Mouse (Mus musculus) embryo, embryonic 10 days (tissue): ENCODE measurements at regions not wholly inside any gene's neighbourhood (a gene's known extent, or its start where the extent isn't known, plus 50 kb on each side); places are given as distances from the start of the nearest gene placed in this dataset.

Source experiments
- DNase-seq: peaks from one replicate; pipeline ENCODE4 v3.0.0-alpha.2; 2015; ENCODE audit warnings: low spot score

DNA sequence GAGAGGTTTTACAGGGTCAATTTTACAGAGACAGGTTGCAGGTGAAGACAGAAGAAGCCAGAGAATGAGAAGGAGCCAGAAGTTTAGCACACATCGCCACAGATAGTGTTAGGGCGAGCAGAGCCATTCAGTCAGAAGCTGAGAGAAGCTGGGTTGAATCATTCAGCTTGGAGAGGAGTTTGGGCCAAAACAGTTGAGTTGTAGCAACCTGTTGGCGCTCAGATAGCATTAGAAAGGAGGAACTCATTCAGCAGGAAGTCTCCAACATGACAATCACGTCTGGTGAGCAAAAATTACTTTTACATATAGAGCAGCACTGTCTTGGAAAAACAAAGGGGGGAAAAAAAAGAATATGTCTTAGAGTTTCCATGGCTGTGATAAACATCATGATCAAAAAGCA lies 53.2 kb downstream of the Fam43a start:
- no peak for DNase-seq

DNA sequence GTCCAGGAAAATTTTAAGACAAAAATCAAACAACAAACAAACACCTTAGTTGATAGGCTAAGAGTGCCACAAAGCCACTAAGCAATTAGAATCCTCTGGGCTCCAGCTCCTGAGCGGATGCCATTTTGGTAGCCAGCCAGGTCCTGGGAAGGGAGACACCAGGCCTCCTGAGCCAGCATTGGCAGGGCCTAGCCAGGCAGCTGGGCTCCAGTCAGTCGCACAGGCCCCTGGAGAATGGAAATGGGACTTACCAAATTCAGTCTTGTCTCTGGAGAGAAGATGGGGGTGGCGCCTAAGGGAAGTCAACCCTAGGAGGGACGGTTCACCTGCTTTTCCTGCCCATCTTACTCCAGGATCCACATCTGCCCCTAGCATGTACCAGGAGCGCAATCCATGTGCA lies 54.3 kb downstream of the Fam43a start:
- DNase-seq: no peak

DNA sequence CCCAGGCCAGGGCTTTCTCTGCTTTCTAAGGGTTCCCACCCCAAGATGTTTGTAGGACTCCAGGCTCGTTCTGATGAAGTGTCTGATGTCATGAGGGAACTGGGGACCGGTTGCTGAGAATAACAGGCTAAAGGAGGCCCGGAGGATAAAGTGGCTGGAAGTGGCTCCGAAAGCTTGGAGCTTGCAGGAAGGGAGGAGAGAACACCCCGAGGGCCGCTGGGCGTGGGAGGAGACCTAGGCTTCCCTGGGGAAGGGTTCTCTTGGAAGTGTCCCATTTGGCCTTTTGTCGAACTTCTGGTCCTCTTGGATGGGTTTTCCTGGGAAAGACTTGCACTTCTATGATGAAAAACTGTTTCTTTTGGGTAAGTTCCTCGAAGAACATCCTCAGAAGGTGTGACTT lies 54.7 kb downstream of the Fam43a start:
- no peak for DNase-seq

DNA sequence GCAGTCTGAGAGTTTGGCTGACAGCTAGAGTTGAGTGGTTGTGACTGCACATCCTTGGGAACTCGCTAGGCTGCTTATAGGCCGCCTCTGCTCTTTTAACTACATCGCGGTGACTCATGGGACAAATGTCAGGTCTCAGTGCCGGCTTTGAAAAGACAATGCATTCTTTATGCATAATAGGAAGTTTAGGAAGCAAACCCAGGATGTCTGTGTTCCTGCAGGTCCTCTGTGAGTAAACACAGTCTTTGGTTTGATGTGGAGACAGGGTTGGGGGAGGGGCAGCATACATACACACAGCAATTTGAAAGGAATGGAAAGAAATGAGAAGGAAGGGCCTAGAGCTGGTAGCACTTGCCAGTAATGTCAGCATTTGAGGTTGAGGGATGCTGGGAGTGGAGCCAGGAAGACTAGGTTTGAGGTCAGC lies 56.3 kb downstream of the Fam43a start:
- DNase-seq: peak; percentile 33

DNA sequence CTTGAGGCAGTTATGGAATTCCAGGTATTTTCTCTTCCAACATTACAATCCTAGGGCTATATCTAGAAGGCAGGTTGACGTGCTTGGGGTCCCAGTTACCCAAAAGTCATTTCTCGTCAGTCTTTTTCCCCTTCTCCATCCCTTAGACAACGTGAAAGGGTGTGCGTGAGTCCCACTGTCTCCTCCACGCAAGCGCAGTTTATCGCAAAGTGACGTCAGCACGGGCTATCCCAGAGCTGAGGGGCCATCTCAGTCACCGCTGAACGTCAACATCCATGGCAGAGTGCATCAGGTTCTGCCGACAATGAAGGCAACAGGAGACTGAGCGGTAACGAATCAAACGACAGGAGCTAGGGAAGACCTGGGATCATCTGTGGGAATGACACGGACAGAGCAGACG lies 57.4 kb downstream of the Fam43a start:
- DNase-seq: no peak

DNA sequence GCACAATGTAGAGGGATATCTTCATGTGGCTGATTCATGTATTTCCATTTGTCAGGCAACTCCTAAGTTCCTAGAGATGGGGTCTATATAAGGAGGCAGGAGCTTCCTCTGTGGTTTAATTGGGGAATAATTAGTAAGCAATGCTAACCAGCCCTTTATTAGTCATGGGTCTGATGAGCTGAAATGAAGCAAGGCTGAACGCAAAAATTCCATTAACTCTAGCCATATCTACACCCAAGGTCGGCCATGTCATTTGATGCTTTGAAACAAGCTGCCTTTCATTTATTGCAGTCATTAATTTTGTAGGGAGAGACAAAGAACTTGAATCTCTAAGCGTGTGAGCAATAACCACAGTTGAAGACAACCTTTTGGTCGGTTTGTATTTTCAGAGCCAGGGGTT lies 59.4 kb downstream of the Fam43a start:
- no peak for DNase-seq

DNA sequence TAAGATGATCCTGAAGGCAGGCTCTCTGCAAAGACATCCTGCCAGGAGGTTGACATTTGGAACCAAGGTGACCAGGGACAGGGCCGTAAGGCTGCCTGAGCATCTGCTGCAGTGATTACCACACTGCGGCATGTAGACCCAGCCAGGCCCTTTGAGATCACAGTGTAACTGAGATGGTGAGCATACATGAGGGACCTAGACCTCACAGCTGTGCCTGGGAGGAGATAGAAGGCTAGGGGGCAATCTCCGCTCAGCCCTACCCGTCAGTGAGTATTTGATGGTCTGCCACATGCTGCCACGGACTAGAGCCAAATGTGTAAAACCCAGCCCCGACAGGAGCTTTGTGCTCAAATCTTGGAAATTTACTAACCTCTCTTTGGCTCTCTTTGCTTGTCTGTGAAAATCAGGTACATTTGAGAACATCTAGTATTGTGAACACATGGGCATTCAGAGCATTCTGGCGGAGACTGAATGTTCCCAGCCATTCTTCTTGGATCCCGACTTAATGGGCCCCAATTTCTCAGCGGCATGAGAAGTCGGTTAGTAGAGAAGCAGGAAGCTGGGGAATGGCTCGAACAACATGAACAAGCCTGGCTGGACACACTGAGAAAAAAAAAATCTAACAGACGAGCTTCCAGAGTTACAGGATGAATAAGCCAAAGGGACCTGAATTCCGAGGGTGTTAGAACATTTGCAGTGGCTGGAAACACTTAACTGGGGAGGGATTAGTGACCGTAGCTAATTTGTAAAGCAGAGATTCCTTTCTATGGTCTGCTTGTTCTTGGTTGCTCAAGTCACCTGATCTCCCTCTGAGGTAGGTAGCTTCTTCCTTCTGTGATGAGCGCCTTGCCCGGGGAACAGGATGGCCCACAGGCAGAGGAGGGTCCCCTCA lies 61.8 kb downstream of the Fam43a start:
- no peak for DNase-seq

DNA sequence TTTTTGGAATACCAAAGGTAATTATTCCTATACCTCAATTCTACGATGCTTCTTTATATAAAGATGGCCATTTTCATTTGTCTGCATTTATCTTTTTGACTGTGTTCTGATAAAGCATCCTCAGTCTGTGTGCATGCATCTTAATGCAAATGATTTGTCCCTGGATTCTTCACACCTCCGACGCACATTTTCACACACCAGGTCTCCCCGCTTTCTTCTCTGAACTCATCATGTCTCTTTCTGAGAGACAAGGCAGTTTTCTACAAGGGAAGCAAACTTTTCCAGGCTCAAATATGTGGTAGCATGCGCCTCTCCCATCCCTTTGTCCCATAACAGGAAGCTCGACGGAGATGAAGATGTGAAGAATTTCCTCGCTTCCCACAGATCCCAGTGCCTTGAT lies 63.5 kb downstream of the Fam43a start:
- no peak for DNase-seq

DNA sequence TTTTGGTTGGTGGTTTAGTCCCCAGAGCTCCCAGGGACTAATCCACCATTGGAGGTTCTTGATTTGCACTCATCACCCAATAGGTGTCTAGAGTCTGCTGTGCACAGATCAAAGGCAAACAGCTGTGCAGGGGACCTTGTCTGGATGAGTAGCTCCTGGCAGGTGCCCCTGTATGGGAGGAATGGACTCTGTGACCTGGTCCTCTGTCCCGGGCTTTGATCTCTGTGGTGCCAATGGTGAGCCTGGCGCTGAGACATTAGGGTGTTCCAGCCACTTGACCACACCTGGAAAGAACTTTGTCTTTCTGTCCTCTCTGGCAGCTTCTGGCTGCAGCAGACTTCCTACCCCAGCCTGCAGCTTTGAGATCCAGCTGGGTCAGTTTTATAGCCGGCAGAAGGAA lies 64.4 kb downstream of the Fam43a start:
- DNase-seq: no peak

DNA sequence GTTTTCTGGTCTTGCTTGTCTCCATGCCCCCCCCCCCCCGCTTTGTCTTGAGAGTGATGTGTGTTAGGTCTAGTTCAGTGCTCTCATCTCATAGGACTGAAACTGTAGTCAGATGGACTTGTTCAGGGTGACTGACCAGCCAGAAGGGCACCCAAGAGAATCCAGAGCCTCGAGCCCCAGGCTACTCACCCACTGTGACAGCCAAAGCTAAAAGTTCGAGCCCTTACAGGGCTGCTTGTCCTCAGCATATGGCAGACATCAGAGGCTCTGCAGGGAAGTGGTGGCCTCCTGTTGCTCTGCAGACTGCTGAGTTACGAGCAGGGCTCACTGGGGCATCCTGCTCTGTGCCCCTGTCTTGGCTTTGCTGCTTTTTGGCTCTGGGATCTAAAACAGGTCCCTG lies 64.9 kb downstream of the Fam43a start:
- DNase-seq: no peak

DNA sequence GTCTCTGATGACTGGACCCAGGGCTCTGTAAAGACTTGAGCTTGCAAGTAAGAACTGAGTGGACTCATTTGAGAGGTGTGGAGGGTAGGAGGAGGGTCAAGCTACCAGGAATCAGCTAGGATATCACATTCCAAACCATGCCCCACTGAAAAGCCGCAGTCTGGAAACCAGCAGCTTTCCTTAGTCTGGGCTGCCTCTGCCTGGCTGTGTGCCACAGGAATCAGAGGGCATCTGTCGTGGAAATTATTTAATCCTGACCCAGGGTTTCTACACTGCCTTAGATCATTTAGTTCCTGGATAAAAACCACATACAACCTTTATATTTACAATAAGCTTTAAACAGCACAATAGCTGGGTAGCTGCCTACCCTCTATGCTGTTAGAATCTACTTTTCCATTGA lies 66.4 kb downstream of the Fam43a start:
- no peak for DNase-seq

DNA sequence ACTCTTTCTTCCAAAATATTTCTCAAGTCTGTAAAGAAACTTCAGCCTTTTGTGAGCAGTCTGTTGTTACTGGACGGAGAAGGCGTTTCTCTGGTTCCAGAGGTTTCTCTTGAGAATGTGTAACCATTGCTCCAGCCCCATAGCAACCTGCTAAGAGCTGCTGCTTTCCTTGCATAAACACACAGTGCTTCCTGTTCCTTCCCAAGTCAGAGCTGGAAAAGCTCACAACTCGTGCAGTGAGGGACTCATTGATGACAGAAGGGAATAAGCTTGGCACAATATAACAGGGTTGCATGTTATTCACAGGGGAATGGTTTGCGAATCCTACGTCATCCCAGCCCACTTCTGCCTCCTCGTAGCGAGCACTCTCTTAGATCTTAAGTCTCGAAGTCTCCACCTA lies 70.4 kb downstream of the Fam43a start:
- no peak for DNase-seq

DNA sequence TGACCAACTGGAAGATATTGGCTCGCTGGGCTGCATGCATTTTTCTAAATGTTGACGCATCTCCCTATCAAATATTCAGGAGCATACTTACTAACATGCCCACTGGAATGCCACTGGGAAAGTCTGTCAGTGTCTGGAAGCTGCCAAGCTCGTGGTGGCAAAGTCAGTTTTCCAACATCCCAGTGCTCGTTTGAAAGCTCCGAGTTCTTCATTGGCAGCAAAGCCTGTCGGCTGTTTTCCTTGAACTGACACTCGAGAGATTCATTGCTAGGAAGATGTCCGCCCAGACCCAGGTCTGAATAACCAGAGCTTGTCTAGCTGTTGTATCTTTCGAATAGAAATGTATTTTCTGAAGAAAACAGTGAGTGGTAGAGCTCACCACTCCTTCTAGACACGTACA lies 72.1 kb downstream of the Fam43a start:
- no peak for DNase-seq

DNA sequence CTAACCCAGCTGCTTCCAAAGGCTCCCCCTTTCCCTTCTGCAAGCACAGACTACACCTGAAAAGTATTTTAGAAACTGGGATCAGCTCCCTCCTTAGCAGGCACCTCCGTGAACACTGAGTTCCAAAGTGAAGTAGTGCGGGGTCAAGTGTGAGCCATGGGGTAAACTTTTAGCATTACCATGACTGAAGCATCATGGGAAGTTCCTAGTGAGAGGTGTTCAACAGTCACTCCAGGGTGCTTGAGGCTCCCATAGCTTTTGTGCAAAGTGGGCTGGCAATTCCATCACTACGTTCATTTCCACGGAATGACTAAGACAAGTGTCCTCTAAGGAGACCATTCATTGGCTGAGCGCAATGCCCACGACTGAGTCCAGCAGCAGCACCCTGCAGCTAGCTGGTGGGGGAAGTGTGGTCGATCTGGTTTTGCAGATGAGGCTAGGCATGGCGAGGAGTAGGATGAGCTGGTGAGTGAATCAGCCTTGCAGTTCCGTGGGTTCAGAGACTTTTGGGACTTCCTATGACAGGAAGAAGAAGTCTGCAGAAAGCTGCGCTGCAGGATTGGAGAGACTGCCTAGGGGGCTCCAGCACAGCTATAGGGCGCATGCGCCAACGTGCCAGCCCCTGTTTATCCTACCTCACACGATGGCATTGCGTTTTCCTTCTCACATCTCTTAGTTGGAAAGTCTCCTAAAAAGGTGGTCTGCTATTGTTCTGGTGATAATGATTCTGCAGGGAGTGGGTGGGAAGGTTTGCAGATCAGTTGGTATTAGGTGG lies 73.4 kb downstream of the Fam43a start:
- no peak for DNase-seq

DNA sequence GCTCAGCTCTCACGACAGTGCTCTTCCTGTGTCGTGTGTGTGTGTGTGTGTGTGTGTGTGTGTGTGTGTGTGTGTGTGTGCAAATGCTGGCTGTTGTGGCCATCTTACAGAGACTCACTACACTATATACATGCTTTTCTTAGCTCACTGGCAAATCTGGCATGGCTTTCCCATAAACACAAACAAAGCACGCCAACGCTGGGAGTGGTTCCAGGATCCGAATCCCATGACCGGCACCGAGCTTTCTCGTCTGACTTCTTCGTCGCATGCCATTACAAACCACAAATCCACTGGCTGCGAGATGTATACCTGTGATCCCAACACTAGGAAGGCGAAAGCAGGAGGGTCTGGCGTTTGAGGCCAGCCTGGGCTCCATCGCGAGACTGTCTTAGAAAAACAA lies 74.1 kb downstream of the Fam43a start:
- no peak for DNase-seq

DNA sequence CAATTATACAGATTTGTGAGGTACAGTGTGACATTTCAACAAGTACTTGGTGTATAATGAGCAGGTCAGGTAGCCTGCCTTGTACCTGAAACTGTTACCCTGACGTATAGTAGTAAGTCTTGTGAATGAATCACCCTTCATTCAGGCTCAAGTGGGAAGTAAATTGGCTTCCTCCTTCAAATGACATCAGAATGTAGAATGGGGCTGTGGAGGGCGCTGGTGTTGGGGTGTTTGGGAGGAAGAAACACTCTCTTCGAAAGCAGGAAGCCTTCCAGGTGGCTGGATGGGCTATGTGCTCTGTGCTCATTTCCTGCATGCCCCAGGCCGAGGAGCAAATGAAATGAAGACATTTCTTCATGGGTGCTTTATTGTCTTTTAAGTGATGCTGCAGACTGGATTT lies 76.3 kb downstream of the Fam43a start:
- no peak for DNase-seq

DNA sequence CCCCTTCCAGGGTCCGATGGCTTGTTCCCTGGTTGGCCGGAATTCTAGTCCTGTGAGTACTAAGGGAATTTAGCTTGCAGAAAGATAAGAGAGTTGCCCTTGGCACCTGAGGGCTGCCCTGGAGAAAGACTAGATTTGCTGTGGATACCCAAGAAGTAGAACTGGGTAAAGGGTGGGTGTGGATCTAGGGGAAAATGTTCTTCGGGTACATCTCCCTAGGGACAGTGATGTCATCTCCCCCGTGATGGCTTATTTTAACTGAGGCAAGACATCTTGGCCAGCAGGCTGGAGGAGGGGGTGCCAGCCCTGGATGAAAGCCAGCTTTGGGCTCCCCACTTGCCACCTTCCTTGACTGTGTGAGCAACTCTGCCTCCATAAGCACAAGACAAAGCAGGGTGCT lies 77.5 kb downstream of the Fam43a start:
- no peak for DNase-seq

DNA sequence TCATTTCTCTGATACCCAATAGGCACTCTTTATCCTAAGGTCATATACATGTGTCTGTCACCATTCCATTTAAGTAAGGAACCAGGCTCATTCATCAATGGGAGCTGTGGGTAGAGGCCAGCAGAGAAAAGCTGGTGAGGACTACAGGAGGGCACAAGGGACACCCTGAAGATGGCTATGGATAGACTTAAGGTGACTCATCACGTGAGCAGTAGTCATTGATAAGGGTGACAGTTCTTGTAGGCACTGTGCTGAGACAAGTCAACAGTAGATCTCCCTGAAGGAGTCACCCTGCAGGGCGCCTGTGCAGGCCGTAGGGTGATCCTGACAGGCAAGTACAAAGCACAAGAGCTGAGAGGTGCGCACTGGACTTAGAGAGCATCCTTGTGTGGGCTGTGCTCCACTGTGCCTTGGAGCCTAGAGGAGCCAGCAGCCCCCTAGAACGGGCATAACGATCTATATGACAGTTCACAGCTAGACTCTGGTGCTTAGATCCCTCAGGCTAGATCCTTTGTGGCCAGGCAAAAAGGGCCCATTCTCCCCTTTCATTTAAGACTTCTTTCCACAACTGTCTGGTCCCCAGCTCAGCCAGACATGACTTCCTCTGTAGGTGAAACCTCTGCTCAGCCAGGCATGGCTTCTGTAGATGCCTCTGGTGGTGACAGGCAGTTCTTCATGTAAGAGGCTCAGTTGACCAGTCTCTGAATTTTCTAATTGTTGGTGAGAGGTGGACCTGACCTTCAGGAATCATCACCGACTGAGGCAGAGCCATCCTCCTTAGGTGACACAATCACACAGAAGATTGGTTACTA lies 78.6 kb downstream of the Fam43a start:
- no peak for DNase-seq

DNA sequence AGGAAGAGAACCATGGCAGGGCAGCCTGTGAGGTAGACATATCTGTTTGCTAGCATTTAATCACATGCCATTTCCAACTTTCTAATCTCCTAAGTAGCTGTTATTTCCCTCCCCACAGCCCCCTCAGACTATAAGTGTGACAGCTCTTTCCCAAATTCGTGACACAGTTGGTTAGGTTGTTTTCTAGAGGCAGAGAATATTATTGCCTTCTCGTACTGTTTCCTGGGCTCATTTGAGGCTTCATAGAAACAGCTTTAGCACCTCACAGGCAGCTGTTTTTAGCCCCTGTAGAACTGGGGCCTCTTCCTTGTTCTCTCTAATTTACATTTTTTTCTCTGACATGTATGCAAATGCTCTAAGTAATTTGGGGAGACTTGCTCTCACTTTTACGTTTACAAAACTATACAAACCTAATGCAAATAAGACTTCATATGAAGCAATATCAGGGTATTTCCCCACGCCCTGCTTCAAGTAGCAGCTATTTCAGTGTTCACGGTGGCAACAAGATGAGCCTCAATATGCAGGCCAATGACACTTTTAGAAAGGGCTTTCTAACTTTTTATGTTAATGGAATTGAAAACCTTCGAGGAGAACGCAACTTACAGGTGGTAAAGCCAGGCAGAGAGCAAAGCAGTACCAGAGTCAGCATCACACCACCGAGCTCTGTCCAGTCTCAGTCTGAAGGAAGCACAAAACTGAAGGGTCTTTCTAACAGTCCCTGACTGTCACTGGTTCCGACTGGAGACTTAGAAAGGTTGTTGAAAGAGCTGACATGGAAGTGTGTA lies 79.4 kb downstream of the Fam43a start:
- no peak for DNase-seq

DNA sequence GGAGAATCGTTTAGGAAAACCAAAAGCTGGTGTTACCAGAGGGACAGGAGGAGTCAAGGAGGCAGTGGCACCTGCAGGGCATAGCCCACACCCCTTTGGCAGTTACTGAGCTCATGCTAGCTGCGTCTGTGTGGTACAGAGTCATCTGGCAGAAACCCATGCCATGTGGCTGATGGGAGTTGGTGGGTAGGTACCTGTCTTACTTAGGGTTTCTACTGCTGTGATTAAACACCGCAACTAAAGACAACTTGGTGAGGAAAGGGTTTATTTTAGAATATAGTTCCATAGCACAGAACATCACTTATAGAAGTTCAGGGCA lies 79.9 kb downstream of the Fam43a start:
- no peak for DNase-seq

DNA sequence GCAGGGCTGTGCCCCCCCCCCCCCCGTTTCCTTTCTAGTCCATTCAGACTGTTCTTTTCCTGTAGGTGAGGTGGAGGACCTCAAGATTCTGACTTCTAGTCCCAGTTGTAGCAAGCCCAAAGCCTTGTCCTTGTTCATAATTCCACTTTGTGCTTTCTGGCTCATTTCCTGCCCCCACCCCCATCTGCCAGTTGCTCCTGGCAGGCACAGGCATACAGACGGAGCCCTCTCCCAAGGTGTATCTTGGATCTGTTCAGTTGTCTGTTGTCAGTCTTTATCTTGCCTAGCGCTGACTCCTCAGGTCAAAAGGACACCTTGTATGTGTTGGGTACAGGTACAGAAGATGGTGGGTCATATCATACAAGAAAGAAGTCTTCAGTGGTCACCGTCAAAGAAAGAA lies 81.9 kb downstream of the Fam43a start:
- DNase-seq: no peak

DNA sequence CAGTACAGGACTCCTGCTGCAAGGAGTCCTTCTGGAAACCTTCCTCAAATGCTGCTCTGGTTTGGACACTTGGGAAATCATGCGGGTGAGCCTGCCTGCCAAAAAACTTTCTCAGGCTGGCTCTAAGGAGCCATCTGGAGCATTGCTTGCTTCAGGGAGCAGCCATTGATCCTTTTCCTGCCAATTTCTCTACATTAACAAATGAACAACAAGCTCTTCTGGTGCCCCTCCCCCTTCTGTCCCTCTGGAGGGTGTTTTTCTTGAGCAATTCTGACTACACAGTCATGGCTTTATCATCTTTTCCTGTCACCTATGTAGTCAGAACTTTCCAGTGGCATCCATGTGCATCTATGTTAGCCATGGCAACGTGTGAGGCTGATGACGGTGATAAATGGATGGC lies 84.5 kb downstream of the Fam43a start:
- no peak for DNase-seq
